Mouse (Mus musculus) kidney, adult 2 months (tissue): Measurements from ENCODE around the gene Dagla. TPM values are rescaled to one million over a fixed set of nuclear protein-coding genes. Genes with fewer than 3 reads are reported as not detected.
A peak's percentile ranks its signal among the peaks of the same experiment; 100 is the strongest.

ENCODE experiments used
- DNase-seq: peaks from one replicate; pipeline ENCODE4 v3.0.0; 2021
- H3K27ac ChIP-seq: fragments of 200-500 bp; 2 replicates; pipeline ENCODE4 v1.5.1; 2012; ENCODE audit warnings: low read depth, low read length, control low read depth, inconsistent platforms; ENCODE audit not compliant: insufficient read depth
- H3K27me3 ChIP-seq: fragments of 200-500 bp; replicated peaks from 2 replicates; pipeline ENCODE4 v1.6.1; 2012; ENCODE audit warnings: mild to moderate bottlenecking, moderate library complexity, low read length, inconsistent platforms; ENCODE audit not compliant: control insufficient read depth, insufficient read depth
- H3K36me3 ChIP-seq: fragments of 200-500 bp; 2 replicates; pipeline ENCODE4 v1.6.1; 2012; ENCODE audit warnings: mild to moderate bottlenecking, moderate library complexity, low read length, inconsistent platforms; ENCODE audit not compliant: control insufficient read depth, insufficient read depth
- H3K4me1 ChIP-seq: fragments of 200-500 bp; 2 replicates; pipeline ENCODE4 v1.6.1; 2011; ENCODE audit warnings: low read length; ENCODE audit not compliant: control insufficient read depth, insufficient read depth
- H3K4me3 ChIP-seq: fragments of 200-500 bp; 2 replicates; pipeline ENCODE4 v1.5.1; 2011; ENCODE audit warnings: mild to moderate bottlenecking, low read depth, low read length, control low read depth; ENCODE audit not compliant: insufficient read depth
- CTCF ChIP-seq: fragments of 200-500 bp; conservative IDR thresholded peaks from 2 replicates; pipeline ENCODE4 v1.5.1; 2011; ENCODE audit warnings: low read depth, mild to moderate bottlenecking, control low read depth, low read length, moderate library complexity, mixed read lengths; ENCODE audit not compliant: insufficient read depth, insufficient read length
- POLR2A ChIP-seq: fragments of 200-500 bp; IDR thresholded peaks from one replicate; pipeline ENCODE4 v1.6.1; 2011; ENCODE audit warnings: low read depth, low read length, control low read depth
- WGBS: fragments of 180-500 bp; shearing (Covaris S2); methylation state at CpG from one replicate; pipeline ENCODE4 v1.1.7; 2018; 5-methylcytosine and 5-hydroxymethylcytosine counted together
- polyA plus RNA-seq: library from polyadenylated mRNA; depleted of rRNA; stranded (reverse); fragments of >200 nt; gene quantifications from 2 replicates; pipeline ENCODE4 v1.2.3, GENCODE M21; 2012; rRNA removed

The Dagla gene
- polyA plus RNA-seq, 1 experiment = 7.0 TPM

- peaks cover 9% of the 10 kb centered on the region; the same call in 1 of the 2 replicates for H3K4me1 ChIP-seq
- no peak overlapping the region for H3K4me3 ChIP-seq
- no peaks in the 10 kb centered on the region for H3K27me3 ChIP-seq
- H3K36me3 ChIP-seq = no peaks in the 10 kb centered on the region
- WGBS = 30% methylated on average over 3 of the region's 3 CpGs
- TF ChIP-seq CTCF (peak; percentile 98), POLR2A (no peak)
- H3K27ac ChIP-seq = no peak overlapping the region
- DNase-seq = peak; percentile 83
These were observed 106.0 kb downstream of the Dagla start for GRCm38 (mm10) chr19:10198723-10199122.

- Histone ChIP-seq H3K36me3 (no peaks in the 10 kb centered on the region), H3K27me3 (no peaks in the 10 kb centered on the region), H3K27ac (no peak overlapping the region), H3K4me3 (no peak overlapping the region), H3K4me1 (peaks cover 9% of the 10 kb centered on the region; the same call in 1 of the 2 replicates)
- no peak for DNase-seq
- 71% methylated on average over 2 of the region's 2 CpGs for WGBS
- TF ChIP-seq POLR2A = no peak
- TF ChIP-seq CTCF = no peak
These were observed 106.4 kb downstream of the Dagla start for GRCm38 (mm10) chr19:10198286-10198685.

GRCm38 (mm10) chr19:10197130-10197529 is 107.5 kb downstream of the Dagla start:
- DNase-seq = no peak
- peaks cover 17% of the 10 kb centered on the region; the same call in 1 of the 2 replicates for H3K4me1 ChIP-seq
- H3K27me3 ChIP-seq = no peaks in the 10 kb centered on the region
- TF ChIP-seq CTCF = no peak
- TF ChIP-seq POLR2A = no peak
- no peak overlapping the region for H3K27ac ChIP-seq
- WGBS = 90% methylated on average over 4 of the region's 4 CpGs
- no peak overlapping the region for H3K4me3 ChIP-seq
- H3K36me3 ChIP-seq = no peaks in the 10 kb centered on the region

Other genes starting within 250 kb of the Dagla start
- gene Fads2, start 203.1 kb downstream of the Dagla start, polyA plus RNA-seq = 240 and 258 TPM in 2 replicates
- 87.4 and 88.4 TPM in 2 replicates for gene Fads1, start 122.0 kb downstream of the Dagla start, polyA plus RNA-seq
- 123 and 135 TPM in 2 replicates for gene Tmem258, start 100.9 kb downstream of the Dagla start, polyA plus RNA-seq
- 4.8 and 4.9 TPM in 2 replicates for gene Fen1, start 100.7 kb downstream of the Dagla start, polyA plus RNA-seq
- 18.8 and 24.5 TPM in 2 replicates for gene Myrf, start 64.1 kb downstream of the Dagla start, polyA plus RNA-seq
- 4.0 and 4.6 TPM in 2 replicates for gene Syt7, start 84.2 kb upstream of the Dagla start, polyA plus RNA-seq
- gene Lrrc10b, start 152.6 kb upstream of the Dagla start, polyA plus RNA-seq = 0.39 and 0.94 TPM in 2 replicates
- 0.37 and 0.66 TPM in 2 replicates for gene Ppp1r32, start 178.1 kb upstream of the Dagla start, polyA plus RNA-seq
- 25.7 and 28.9 TPM in 2 replicates for gene Cpsf7, start 220.4 kb upstream of the Dagla start, polyA plus RNA-seq
- gene Sdhaf2, start 221.3 kb upstream of the Dagla start, polyA plus RNA-seq = 31.1 and 33.1 TPM in 2 replicates